Mouse (Mus musculus) midbrain, embryonic 12.5 days (tissue): ENCODE measurements around the gene Gcn1l1. TPM values are rescaled to one million over a fixed set of nuclear protein-coding genes. Genes with fewer than 3 reads are reported as not detected.

Experiments
- ATAC-seq: fragments of 200-750 bp; cut with Nextera tagmentation; 2 replicates; pipeline ENCODE4 v1.8.0; 2017; ENCODE audit warnings: low read depth, moderate TSS enrichment, moderate library complexity; ENCODE audit not compliant: low FRiP score
- H3K27ac ChIP-seq: fragments of 300-500 bp; sonication (generic); replicated peaks from 2 replicates; pipeline ENCODE4 v1.5.1; 2016; ENCODE audit warnings: mild to moderate bottlenecking
- H3K27me3 ChIP-seq: fragments of 300-500 bp; sonication (generic); 2 replicates; pipeline ENCODE4 v1.6.1; 2016; ENCODE audit warnings: mild to moderate bottlenecking
- H3K36me3 ChIP-seq: fragments of 300-500 bp; sonication (generic); 2 replicates; pipeline ENCODE4 v1.6.1; 2016
- H3K4me1 ChIP-seq: fragments of 300-500 bp; sonication (generic); 2 replicates; pipeline ENCODE4 v1.6.1; 2016
- H3K4me2 ChIP-seq: fragments of 300-500 bp; sonication (generic); replicated peaks from 2 replicates; pipeline ENCODE4 v1.6.1; 2016; ENCODE audit warnings: mild to moderate bottlenecking, moderate library complexity
- H3K4me3 ChIP-seq: fragments of 300-500 bp; sonication (generic); 2 replicates; pipeline ENCODE4 v1.5.1; 2016; ENCODE audit warnings: mild to moderate bottlenecking
- H3K9ac ChIP-seq: fragments of 300-500 bp; sonication (generic); replicated peaks from 2 replicates; pipeline ENCODE4 v1.6.1; 2016; ENCODE audit warnings: mild to moderate bottlenecking, moderate library complexity
- H3K9me3 ChIP-seq: fragments of 300-500 bp; sonication (generic); 2 replicates; pipeline ENCODE4 v1.6.1; 2016; ENCODE audit warnings: mild to moderate bottlenecking
- WGBS: fragments of 180-500 bp; shearing (Covaris S2); methylation state at CpG from one replicate; pipeline ENCODE4 v1.1.7; 2016; 5-methylcytosine and 5-hydroxymethylcytosine counted together
- polyA plus RNA-seq: library from polyadenylated mRNA; unstranded; fragments of >200 nt; fragmentation: Nextera tagmentation; extraction: Ambion mirVana; gene quantifications from 2 replicates; pipeline ENCODE4 v1.2.1, GENCODE M21; 2016

Gene Gcn1l1
- polyA plus RNA-seq, 1 experiment from 2014 or later, result 65.3 TPM

DNA sequence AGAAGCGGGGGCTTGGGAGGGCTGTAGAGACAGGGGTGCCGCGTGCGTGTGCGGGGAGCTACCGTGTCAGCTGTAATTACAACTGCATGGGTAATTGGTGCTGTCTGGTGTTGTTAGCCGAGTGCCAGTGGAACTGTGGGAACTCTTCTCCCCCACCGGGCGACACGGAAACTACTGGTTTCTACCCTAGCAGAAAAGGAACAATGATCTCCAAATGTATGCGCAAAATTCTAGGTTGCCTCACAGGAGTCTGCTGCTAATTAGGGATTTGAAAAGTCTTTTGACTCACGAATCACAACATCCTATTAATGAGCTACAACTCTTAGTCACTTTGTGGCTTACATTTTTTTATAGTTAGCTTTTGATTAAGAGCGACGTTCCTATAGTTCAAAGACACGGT lies 21.1 kb downstream of the Gcn1l1 start:
- Histone ChIP-seq H3K4me3 (no peak overlapping the region), H3K9ac (no peak overlapping the region), H3K4me2 (no peak overlapping the region), H3K4me1 (no peaks in the 10 kb centered on the region; the same call in 1 of the 2 replicates), H3K36me3 (peaks cover 96% of the 10 kb centered on the region), H3K9me3 (peaks cover 8% of the 10 kb centered on the region; the same call in 1 of the 2 replicates), H3K27me3 (no peaks in the 10 kb centered on the region), H3K27ac (no peak overlapping the region)
- no peak for ATAC-seq
- WGBS, result 82% methylated on average over 15 of the region's 15 CpGs

- no peaks in the 10 kb centered on the region; the same call in 1 of the 2 replicates for H3K4me1 ChIP-seq
- no peak for ATAC-seq
- H3K4me3 ChIP-seq, result no peak overlapping the region
- H3K9ac ChIP-seq, result no peak overlapping the region
- H3K27me3 ChIP-seq, result no peaks in the 10 kb centered on the region
- peaks cover 96% of the 10 kb centered on the region for H3K36me3 ChIP-seq
- H3K27ac ChIP-seq, result no peak overlapping the region
- no peak overlapping the region for H3K4me2 ChIP-seq
- peaks cover 8% of the 10 kb centered on the region; the same call in 1 of the 2 replicates for H3K9me3 ChIP-seq
- 91% methylated on average over 2 of the region's 2 CpGs for WGBS
Observed at GRCm38 (mm10) chr5:115586780-115587179, 21.7 kb downstream of the Gcn1l1 start.

GRCm38 (mm10) chr5:115591028-115591427 lies 26.0 kb downstream of the Gcn1l1 start:
- Histone ChIP-seq H3K4me1 (no peaks in the 10 kb centered on the region), H3K36me3 (peaks cover 96% of the 10 kb centered on the region), H3K27me3 (no peaks in the 10 kb centered on the region), H3K9ac (no peak overlapping the region), H3K9me3 (no peaks in the 10 kb centered on the region), H3K4me3 (no peak overlapping the region), H3K4me2 (no peak overlapping the region), H3K27ac (no peak overlapping the region)
- no peak for ATAC-seq
- 89% methylated on average over 11 of the region's 11 CpGs for WGBS

- H3K9ac ChIP-seq, result no peak overlapping the region
- peaks cover 96% of the 10 kb centered on the region for H3K36me3 ChIP-seq
- H3K4me1 ChIP-seq, result no peaks in the 10 kb centered on the region
- 90% methylated on average over 2 of the region's 2 CpGs for WGBS
- no peak for ATAC-seq
- no peak overlapping the region for H3K27ac ChIP-seq
- no peaks in the 10 kb centered on the region for H3K9me3 ChIP-seq
- no peaks in the 10 kb centered on the region for H3K27me3 ChIP-seq
- H3K4me3 ChIP-seq, result no peak overlapping the region
- H3K4me2 ChIP-seq, result no peak overlapping the region
Observed at GRCm38 (mm10) chr5:115591506-115591905, 26.5 kb downstream of the Gcn1l1 start.

GRCm38 (mm10) chr5:115603561-115603960 lies 38.5 kb downstream of the Gcn1l1 start:
- Histone ChIP-seq H3K27ac (no peak overlapping the region), H3K36me3 (peaks cover 90% of the 10 kb centered on the region), H3K9me3 (no peaks in the 10 kb centered on the region), H3K4me1 (no peaks in the 10 kb centered on the region), H3K4me2 (no peak overlapping the region), H3K4me3 (no peak overlapping the region), H3K9ac (no peak overlapping the region), H3K27me3 (no peaks in the 10 kb centered on the region)
- WGBS, result 93% methylated on average over 6 of the region's 6 CpGs
- ATAC-seq, result no peak

GRCm38 (mm10) chr5:115611566-115611965 lies 46.5 kb downstream of the Gcn1l1 start:
- Histone ChIP-seq H3K36me3 (peaks cover 97% of the 10 kb centered on the region), H3K4me2 (no peak overlapping the region), H3K27ac (no peak overlapping the region), H3K4me3 (no peak overlapping the region), H3K27me3 (no peaks in the 10 kb centered on the region), H3K9ac (no peak overlapping the region), H3K4me1 (no peaks in the 10 kb centered on the region), H3K9me3 (no peaks in the 10 kb centered on the region)
- WGBS, result 91% methylated on average over 11 of the region's 11 CpGs
- no peak for ATAC-seq

- Histone ChIP-seq H3K27me3 (no peaks in the 10 kb centered on the region), H3K9ac (no peak overlapping the region), H3K4me3 (no peak overlapping the region), H3K9me3 (no peaks in the 10 kb centered on the region), H3K27ac (no peak overlapping the region), H3K4me2 (no peak overlapping the region), H3K4me1 (no peaks in the 10 kb centered on the region), H3K36me3 (peaks cover 100% of the 10 kb centered on the region)
- ATAC-seq, result no peak
- 90% methylated on average over 9 of the region's 9 CpGs for WGBS
Observed at GRCm38 (mm10) chr5:115613332-115613731, 48.3 kb downstream of the Gcn1l1 start.

DNA sequence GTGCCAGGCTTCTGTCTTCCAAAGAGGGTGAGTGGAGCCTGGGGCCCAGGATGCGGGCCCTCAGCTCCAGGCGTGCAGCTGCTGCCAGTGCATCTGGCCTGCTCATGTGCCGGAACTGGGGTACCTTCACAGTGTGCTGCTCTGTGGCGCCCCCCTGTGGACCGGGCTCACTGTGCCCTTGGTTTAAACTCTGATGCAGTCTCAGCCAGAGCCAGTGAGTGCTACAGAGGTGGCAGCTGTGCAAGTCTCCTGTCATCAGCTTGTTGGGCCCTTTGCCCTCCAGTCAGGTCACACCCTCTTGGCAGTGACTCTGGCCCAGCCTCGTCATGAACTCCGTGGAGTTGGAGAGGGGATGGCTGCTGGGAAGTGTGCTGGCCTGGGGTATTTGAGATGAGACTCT lies 49.9 kb downstream of the Gcn1l1 start:
- Histone ChIP-seq H3K9ac (no peak overlapping the region), H3K27me3 (no peaks in the 10 kb centered on the region), H3K9me3 (no peaks in the 10 kb centered on the region), H3K27ac (no peak overlapping the region), H3K4me1 (no peaks in the 10 kb centered on the region), H3K36me3 (peaks cover 100% of the 10 kb centered on the region), H3K4me3 (no peak overlapping the region), H3K4me2 (no peak overlapping the region)
- ATAC-seq, result no peak
- WGBS, result 80% methylated on average over 7 of the region's 7 CpGs

GRCm38 (mm10) chr5:115619690-115620089 lies 54.6 kb downstream of the Gcn1l1 start:
- Histone ChIP-seq H3K9me3 (no peaks in the 10 kb centered on the region), H3K4me1 (no peaks in the 10 kb centered on the region), H3K27me3 (no peaks in the 10 kb centered on the region), H3K36me3 (peaks cover 78% of the 10 kb centered on the region), H3K4me2 (no peak overlapping the region), H3K27ac (no peak overlapping the region), H3K4me3 (no peak overlapping the region), H3K9ac (no peak overlapping the region)
- WGBS, result 96% methylated on average over 15 of the region's 15 CpGs
- ATAC-seq, result no peak

GRCm38 (mm10) chr5:115622686-115623085 lies 57.6 kb downstream of the Gcn1l1 start:
- Histone ChIP-seq H3K4me1 (no peaks in the 10 kb centered on the region), H3K4me2 (no peak overlapping the region), H3K27ac (0 out of 2 replicates have a peak overlapping the region, but pooled peaks have one; percentile 6), H3K9ac (no peak overlapping the region), H3K9me3 (no peaks in the 10 kb centered on the region), H3K4me3 (no peak overlapping the region), H3K36me3 (peaks cover 48% of the 10 kb centered on the region), H3K27me3 (no peaks in the 10 kb centered on the region)
- no peak for ATAC-seq
- 89% methylated on average over 7 of the region's 7 CpGs for WGBS

DNA sequence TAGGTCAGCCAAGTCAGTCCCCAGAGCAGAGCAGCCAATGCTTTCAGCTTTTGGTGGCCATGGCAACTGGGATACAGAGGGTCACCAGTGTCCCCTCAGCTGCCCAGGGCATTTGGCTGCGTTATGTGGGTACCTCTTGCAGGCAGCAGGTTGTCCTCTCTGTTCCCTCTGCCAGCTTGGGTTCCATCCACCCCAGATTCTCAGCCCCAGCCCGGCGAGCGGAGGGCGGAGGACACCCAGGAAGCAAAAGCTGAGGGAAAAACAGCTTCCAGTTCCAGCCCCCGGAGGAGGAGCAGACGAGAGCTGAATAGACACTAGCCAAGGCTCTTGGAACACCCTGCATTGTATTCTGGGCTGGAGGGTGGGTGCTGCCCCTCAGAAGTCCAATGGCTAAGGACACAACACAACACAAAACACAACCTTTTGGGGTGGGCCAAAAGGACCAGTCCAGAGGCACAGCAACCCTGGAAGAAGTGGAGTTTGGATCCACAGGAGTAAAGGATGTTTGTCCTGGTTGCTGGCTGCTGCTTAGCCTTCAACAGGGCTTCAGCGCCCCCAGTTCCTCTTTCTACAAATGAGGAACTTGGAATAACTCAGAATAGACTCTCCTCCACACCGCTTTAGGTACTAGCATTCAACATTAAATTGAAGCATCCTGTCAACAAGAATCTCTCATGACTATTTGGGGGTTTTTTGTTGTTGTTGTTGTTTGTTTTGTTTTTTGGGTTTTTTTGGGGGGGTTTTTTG lies 58.8 kb downstream of the Gcn1l1 start:
- H3K27ac ChIP-seq, result no peak overlapping the region
- no peaks in the 10 kb centered on the region for H3K9me3 ChIP-seq
- H3K27me3 ChIP-seq, result no peaks in the 10 kb centered on the region
- H3K4me1 ChIP-seq, result no peaks in the 10 kb centered on the region
- H3K9ac ChIP-seq, result 0 out of 2 replicates have a peak overlapping the region, but pooled peaks have one; percentile 11
- H3K4me2 ChIP-seq, result no peak overlapping the region
- H3K4me3 ChIP-seq, result no peak overlapping the region
- peaks cover 37% of the 10 kb centered on the region for H3K36me3 ChIP-seq
- ATAC-seq, result no peak
- WGBS, result 73% methylated on average over 9 of the region's 9 CpGs

- ATAC-seq, result no peak
- H3K27ac ChIP-seq, result no peak overlapping the region
- no peak overlapping the region for H3K4me2 ChIP-seq
- H3K9me3 ChIP-seq, result no peaks in the 10 kb centered on the region
- no peak overlapping the region for H3K4me3 ChIP-seq
- no peaks in the 10 kb centered on the region for H3K27me3 ChIP-seq
- H3K9ac ChIP-seq, result no peak overlapping the region
- 90% methylated on average over 10 of the region's 10 CpGs for WGBS
- peaks cover 3% of the 10 kb centered on the region for H3K4me1 ChIP-seq
- peaks cover 13% of the 10 kb centered on the region for H3K36me3 ChIP-seq
Observed at GRCm38 (mm10) chr5:115626237-115626886, 61.3 kb downstream of the Gcn1l1 start.
